Mouse (Mus musculus): Measurements from ENCODE around the gene Fbxo47.

DNA sequence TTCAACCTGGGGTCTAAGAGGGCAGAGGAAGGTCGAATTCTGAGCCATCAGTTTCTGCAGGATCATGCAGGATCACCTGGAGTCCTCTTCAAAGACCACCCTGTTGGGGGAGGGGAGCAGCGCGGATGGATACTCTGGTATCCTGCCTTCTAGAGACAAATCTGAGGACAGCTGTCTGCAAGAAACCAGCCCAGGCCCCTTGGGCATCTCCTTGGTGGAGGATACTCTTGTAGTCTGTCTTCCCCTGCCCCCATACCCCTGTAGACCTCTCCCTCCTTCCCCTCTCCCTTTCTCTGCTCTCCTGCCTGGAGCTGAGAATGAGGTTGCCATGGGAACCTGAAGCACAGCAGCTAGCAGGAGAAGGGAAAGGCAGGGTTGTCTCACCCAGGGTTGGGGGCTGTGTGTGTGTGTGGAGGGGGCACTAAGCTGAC lies 71.4 kb downstream of the Fbxo47 start:
- TF ChIP-seq CTCF (conservative IDR thresholded peaks at IDR 0.05; ENCODE audit: low read length) (no peak), NANOG (IDR thresholded peaks at IDR 0.05; ENCODE audit: borderline replicate concordance, low read length) (no peak), POU5F1 (IDR thresholded peaks at IDR 0.05; ENCODE audit: borderline replicate concordance, low read length) (no peak)

Measured in E14TG2a.4 (cell line).